Mouse (Mus musculus) B cell, adult 2 months (primary cell): ENCODE results near the gene Suclg2.

Source experiments
- DNase-seq, 2 experiments: peaks; one replicate each; pipeline ENCODE4 v3.0.0; 2022

The Suclg2 gene

GRCm38 (mm10) chr6:95699326-95699725 lies 19.3 kb downstream of the Suclg2 start:
- DNase-seq: no peak

- no peak for DNase-seq
Observed at GRCm38 (mm10) chr6:95698536-95699162, 20.0 kb downstream of the Suclg2 start.

- DNase-seq: no peak
Observed at GRCm38 (mm10) chr6:95694910-95695309, 23.7 kb downstream of the Suclg2 start.

GRCm38 (mm10) chr6:95685242-95685641 lies 33.4 kb downstream of the Suclg2 start:
- DNase-seq: no peak

GRCm38 (mm10) chr6:95679718-95680117 lies 38.9 kb downstream of the Suclg2 start:
- no peak for DNase-seq

DNA sequence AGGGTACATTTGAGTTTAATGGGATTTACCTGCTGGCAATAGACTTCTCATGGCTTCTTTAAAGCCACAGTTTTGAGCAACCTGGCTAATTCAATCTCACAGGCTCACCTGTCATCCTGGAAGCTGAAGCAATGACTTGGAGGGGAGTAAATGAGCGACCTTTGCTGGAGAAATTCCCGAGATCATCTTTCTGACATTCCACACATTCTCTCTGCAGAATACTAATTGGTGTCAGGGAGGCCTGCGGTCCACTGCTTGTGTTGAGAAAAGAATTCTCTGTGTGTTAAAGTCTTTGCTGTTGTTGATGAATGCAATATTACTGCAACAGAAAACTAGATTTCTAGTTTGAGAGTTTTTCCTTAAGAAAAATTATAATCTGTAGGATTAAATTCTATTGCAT lies 39.3 kb downstream of the Suclg2 start:
- DNase-seq: no peak

GRCm38 (mm10) chr6:95676951-95677350 lies 41.6 kb downstream of the Suclg2 start:
- no peak for DNase-seq

- no peak for DNase-seq
Observed at GRCm38 (mm10) chr6:95676439-95676838, 42.2 kb downstream of the Suclg2 start.

- DNase-seq: no peak
Observed at GRCm38 (mm10) chr6:95675059-95675705, 43.4 kb downstream of the Suclg2 start.

DNA sequence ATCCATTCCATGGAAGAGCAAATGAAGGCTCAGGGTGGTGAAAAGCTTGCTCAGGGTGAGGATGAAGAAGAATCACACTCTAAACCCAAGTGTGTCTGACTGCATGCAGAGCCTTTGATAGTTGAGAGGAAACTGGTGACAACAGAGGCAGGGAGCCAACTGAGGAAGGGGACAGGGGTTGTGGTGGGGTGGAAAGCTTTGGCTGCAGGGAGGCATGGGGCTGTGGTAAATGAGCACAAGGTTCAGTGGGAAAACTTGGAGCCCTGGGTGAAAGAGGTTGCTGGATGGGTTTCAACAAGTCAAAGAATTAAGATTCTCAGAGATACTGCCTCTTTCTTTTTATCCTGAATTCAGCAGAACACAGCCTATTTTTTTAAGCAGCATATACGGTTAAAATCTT lies 43.9 kb downstream of the Suclg2 start:
- no peak for DNase-seq

DNA sequence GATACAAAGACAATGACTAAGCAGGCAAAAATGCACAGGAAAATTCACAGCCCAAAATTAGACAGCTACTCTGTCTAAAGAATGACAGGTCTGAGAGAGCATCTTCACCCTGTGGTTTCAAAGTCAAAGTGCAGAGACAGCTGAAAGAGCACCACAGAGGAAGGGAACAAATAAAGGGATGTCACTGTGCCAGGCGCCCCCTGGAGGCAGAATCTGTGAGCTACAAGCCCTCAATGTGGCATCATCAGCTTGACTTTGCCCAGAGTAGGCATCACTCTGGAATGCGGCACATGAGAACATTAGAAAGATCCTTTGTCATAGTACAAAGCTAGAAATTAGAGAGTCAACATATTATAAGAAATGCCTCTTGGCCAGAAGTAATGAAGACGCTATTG lies 49.3 kb downstream of the Suclg2 start:
- DNase-seq: peak; percentile 70 to 72

DNA sequence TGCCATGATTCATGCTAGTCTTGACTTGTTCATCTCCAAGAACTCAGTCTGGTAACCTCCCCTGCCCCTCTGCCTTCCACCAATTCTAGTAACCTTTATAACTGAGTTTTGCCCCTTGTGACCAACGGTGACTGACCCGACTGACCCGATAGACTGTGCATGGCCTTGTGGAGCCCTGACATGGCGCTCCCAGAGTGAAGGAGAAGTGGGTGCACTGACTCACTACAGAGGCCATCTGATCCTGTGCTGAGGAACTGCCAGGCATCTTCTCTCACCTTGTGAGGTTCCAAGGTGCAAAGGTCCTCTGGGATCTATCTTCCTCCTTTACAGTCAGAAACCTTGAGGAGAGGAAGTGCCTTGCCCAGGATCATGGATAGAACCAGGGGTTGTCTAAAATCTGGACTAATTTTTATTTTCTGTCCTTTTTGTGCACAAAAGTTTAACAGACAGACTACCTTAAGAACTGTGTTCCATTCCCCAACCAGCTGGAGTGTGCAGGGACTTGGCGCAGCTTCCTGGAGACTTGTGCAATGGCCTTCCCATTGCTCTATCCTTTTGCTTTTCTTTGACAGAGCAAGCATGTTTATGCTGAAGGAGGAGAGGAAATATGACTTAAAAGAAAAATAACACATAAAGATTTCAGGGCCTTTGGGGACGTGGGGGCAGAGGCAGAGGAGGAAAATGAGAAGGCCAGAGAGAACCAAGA lies 49.8 kb downstream of the Suclg2 start:
- DNase-seq: no peak

- DNase-seq: no peak
Observed at GRCm38 (mm10) chr6:95657671-95658070, 60.9 kb downstream of the Suclg2 start.

DNA sequence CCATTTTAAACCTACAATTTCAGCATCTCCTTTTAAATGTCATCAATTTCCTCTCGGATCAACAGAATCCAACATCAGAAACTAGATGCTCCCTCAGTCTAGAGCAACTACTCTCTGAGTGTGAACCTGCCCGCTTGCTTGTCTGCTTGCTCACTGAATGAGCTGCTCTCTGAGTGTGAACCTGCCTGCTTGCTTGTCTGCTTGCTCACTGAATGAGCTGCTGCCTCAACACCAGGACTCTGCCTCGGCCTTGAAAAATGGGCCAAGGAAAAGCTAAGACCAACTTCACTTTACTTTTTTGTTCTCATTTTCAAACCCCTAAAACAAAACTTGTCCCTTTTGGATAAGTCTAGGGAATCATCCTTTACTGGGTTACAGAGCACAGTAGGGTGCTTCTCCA lies 64.9 kb downstream of the Suclg2 start:
- no peak for DNase-seq

- DNase-seq: no peak
Observed at GRCm38 (mm10) chr6:95652774-95653173, 65.8 kb downstream of the Suclg2 start.

GRCm38 (mm10) chr6:95651391-95651876 lies 67.2 kb downstream of the Suclg2 start:
- DNase-seq: no peak

- no peak for DNase-seq
Observed at GRCm38 (mm10) chr6:95650082-95650722, 68.4 kb downstream of the Suclg2 start.

DNA sequence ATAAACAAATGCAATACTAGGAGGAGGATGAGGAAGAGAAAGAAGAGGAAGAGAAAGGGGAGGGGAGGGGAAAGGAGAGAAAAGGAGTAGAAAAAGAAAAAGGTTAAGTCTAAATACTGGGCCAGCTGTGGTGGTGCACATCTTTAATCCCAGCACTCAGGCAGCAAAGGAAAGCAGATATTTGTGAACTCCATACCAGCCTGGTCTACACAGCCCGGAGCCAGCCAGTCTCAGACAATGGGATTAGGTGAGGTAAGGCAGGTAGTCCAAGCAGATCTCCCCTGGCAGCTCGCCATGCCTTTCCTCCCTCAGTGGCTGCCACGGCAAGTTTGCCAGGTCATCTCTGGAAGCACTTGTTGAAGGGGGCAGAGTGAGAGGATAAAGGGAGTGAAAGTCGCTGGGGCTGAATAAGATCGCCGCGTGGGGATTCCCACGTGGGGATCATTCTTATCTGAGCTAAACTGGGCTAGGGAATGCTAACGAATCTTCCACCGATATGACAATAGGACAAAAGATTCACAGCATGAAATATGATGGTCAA lies 69.4 kb downstream of the Suclg2 start:
- no peak for DNase-seq

- no peak for DNase-seq
Observed at GRCm38 (mm10) chr6:95637416-95637815, 81.2 kb downstream of the Suclg2 start.

- no peak for DNase-seq
Observed at GRCm38 (mm10) chr6:95635411-95635810, 83.2 kb downstream of the Suclg2 start.

- DNase-seq: no peak
Observed at GRCm38 (mm10) chr6:95629071-95629470, 89.5 kb downstream of the Suclg2 start.

GRCm38 (mm10) chr6:95621821-95622220 lies 96.8 kb downstream of the Suclg2 start:
- no peak for DNase-seq

DNA sequence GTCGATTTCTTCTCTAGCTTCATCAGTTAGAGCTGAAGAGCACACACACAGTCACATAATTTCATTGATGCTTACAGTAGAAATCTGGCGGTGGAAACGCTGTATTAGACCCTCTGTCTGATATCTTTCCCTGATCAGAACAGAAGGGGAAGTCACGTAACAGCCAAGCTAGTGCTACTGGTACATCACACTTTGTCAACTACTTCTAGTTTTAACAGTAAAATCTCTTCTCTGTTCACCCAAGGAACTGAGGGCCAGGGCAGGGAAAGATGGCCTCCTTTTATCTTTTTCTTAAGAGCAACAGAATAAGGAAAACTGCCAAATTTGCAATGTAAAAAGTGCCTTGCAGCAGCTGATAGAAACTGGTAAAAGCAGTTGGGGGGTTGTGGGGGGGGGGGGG lies 97.8 kb downstream of the Suclg2 start:
- DNase-seq: no peak
